Mouse (Mus musculus): ENCODE results near the gene Gng3.
"Not testable (repeated sequence)": the region's sequence is repeated elsewhere in the genome, so short reads cannot be mapped to it uniquely, and the experiment has no call there.

Gng3 gene

DNA sequence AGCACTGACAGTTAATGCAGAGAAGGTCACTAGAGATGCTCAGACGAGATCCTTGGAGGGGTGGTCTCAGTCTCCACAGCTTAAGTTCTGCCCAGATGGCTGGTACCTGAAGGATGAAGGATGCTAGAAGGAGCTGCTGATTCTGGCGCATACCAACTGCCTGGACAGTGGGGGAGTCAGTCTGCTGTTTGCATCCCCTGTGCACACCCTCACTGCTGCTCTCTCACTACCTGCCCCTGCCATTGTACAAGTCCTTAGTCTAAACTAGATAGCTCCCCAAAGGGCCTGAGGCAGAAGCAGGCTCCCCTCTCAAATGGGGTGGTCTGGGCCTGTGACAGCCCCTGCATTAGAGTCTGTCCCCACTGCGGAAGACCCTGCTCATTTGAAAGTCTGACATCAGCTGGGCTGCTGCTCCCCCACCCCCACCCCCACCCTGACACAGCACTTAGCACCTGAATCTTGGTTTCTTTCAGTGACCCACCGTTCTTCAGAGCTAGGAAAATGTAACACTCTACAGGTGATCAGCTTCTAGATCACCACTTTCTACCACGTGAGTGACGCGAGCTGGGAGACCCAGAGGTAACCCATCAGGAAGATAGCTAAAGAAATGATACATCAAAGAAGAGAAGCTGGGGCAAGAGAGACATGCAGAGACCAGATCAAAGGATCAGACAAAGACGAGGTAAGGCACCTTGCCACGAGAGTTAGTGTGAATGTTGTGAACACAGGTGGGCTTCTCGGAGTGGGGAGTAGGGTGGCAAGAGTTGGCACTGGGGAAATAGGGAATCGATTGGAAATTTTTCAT lies at the start of gene Gng3:
TSS of gene Gng3 (minus strand) at position 92 of the 805 bp plus-strand sequence.
- peak; percentile 81 for DNase-seq (ENCODE audit: low read depth, low spot score)

DNA sequence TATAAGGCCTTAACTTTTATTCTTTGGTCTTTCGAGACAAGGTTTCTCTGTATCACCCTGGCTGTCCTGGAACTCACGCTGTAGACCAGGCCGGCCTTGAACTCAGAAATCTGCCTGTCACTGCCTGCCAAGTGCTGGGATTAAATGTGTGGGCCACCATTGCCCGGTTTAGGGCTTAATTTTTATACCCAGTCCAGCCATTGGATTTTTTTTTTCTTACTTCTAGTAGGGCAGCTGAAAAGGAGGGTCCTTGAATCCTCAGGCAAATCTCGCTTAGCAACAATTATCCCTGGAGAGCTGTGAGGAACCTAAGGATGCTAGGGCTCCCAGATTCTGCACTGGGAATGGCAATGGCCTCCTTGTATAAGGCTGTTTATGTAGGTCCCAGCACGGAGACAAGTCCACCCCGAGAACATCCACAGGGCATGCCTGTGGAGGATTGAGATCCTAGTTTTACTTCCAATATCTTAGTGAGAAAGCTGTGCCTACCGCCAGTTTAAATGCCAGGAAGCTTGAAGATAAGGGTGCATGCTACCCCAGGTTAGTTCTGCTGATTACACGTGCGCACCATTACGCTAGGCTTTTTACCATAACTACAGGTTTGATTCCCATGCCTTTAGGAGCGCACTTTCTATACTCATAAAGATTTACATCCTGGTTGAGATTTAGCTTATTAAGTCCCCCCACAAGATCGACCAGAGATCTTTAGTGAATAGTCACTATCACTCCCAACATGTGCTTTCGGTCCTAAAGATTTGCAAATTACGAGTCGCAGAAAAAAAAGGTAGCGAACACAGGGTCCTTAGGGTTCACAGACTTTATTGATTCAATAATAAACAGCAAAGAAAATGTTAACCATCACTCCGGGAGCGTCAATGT lies 48.8 kb upstream of the Gng3 start:
- DNase-seq (ENCODE audit: low read depth, low spot score), result peak; percentile 69

DNA sequence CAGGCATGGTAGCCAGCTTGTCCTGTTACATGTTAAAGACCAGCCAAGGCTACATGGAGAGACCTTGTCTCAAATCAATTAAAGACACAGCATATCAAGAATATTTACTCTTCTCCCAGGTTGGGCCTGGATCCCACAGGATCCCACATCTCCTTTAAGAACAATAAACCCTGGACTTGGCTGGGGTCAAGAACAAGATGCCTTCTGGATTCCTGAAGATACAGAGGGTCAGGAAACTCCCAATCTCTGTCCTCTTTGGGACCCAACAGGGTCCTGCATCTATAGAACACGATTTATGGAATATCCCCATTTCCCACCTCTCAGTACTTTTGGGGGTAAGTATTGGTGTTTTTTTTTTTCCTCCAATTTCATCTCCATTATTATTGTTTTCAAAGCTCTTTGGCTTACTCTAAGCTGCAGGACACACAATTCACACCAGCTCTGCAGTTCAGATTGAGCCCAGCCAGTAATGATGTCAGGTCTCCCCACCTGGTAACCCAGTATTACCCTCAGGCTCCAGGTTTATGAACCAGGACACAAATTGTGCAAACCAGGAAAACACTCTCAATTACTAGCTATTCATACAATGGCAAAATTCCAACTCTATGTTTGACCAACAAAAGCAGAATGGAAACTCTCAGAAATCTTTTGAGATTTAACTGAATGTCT lies 48.1 kb upstream of the Gng3 start:
- peak; percentile 62 for DNase-seq (ENCODE audit: low read depth, low spot score)

DNA sequence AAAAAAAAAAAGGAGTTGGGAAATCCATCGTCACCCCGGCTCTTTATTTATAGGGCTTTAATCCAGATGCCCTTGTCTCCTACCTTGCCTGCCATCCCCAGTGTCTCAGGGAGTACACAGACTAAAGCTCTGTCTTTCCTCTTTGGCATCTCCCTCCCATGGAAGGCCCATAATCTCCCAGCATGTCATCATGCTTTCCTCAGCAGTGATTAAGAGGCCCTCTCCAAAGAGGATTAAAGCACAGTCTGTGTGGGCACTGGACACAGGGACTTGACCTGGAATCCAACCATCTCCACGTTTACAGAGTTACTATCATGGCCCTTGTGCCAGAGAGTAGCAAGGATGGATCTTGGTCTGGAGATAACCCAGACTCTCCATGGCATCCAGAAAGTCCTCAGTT lies 44.6 kb upstream of the Gng3 start, which contains the start of the genes Lbhd1 and Gm49403:
TSS of gene Lbhd1 (plus strand) at position 117 of the 400 bp plus-strand sequence.
TSS of gene Gm49403 (plus strand) at position 315 of the 400 bp plus-strand sequence.
- DNase-seq (ENCODE audit: low read depth, low spot score), result no peak

DNA sequence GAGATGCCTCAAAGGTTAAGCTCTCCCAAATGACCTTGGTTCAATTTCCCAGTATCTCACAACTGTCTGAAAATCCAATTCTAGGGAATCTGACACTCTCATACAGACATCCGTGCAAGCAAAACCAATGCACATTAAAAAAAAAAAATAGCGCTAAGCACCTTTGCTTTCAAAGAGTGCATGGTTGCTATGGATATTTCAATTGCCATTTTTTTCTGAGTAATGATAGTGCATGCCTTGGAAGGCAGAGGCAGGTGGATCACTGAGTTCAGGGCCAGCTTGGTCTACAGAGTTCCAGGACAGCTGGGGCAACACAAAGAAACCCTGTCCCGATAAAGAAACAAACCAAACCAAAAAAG lies 42.0 kb upstream of the Gng3 start:
- no peak for DNase-seq (ENCODE audit: low read depth, low spot score)

DNA sequence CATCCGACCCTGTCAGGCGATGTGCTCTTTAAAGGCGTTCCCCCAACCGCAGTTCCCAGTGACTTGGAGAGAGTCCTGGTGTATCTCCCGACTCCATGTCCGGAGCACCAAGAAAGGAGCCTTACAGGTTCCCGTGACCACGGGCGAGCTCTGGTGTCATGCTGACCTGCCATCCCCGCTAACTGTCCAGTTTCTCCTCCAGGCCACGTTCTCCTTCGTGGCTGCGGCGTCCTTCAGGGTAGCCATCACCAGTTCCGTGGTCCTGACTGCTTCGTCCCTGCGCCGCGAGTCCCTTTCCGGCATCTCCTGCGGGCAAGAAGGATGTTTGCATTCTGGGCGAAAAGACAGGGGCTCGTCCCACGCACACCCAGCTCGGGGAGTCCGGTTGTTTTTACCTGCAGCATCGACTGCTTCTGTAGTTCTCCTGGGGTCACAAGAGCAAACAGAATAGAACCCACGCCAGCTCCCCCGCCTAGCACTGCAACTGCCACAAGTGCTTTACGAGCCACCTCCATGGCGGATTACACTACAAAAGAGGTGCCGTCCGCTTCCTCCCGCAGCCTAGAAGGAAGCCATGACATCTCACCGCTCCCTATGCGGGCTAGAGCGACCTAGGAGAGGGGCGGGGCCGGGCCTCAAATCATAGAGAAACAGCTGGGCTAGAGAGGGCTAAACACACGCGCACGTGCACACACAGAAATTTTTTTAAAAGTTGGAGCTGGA lies 41.5 kb upstream of the Gng3 start, which contains the start of gene Uqcc3:
TSS of gene Uqcc3 (minus strand) at position 613 of the 723 bp plus-strand sequence.
- peak; percentile 89 for DNase-seq (ENCODE audit: low read depth, low spot score)

DNA sequence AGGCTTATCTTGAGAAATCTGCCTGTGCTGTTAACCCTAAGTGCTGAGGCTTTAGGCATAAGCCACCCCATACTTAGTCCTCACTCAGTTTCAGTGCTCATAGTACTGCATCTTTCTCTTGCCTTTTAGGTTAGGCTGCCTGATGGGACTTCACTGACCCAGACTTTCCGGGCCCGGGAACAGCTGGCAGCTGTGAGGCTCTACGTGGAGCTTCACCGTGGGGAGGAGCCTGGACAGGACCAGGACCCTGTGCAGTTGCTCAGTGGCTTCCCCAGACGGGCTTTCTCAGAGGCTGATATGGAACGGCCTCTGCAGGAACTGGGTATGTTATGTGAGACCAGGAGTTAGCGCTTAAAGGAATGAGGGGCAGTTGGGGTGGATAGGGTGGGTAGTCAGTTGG lies 36.0 kb upstream of the Gng3 start:
- DNase-seq (ENCODE audit: low read depth, low spot score), result no peak

DNA sequence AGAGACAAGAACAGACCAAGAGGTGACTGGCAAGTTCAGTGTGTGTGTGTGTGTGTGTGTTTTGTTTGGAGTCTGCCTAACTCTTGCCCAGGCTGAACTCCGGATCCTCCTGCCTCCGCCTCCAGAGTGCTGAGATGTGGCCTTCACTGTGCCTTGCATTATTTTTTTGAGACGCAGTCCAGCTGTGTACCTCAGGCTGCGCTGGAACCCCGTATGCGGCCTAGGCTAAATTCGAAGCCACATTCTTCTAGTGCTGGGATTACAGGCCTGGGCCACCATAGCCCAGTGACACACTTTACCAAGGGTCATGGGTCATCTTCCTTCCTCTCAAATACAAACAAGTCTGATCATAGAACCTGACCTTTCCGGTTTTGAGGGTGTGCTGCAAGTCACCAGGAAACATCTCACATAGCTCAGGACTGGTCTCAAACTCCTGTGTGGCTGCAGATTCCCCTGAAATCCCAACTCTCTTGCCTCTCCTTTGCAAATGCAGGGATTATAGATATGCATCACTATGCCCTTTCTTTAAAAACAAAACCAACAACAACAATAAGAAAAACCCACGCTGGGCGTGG lies 33.4 kb upstream of the Gng3 start:
- peak; percentile 69 for DNase-seq (ENCODE audit: low read depth, low spot score)

DNA sequence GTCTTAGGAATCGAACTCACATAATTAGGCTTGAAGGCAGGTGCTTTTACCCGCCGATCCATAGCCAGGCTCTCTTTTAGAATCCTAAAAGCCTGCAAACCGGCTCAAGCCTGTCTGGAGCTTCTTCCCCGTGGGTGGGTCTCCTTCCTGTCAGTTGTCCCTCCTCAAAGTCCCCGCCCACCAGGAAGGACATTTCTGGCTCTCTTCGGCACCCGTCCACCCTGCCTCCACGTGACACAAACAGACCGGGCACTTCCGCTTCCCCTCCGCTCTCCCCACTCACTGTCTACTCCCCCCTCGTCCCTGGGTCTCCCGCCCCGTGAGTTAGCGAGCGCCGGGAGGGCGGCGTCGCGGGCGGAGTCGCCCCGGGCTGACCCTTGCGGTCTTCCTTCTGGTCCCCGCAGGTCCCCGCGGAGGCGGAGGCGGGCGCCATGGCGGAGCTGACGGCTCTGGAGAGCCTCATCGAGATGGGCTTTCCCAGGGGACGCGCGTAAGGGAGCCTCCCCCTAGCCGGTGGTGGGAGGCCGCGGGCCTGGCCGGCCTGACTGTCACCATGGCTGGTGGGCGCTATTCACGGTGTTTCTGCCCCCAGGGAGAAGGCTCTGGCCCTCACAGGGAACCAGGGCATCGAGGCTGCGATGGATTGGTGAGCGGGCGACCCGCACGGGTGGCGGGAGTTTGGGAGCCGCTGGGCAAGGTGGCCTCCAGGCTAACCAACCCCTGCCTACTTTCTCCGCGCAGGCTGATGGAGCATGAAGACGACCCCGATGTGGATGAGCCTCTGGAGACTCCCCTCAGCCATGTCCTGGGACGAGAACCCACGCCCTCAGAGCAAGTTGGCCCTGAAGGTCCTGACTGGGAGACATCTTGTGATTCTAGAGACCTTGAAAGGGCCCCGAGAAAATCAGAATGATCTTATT lies 32.5 kb upstream of the Gng3 start, which contains the start of gene Ubxn1:
TSS of gene Ubxn1 (plus strand) at position 230 of the 920 bp plus-strand sequence.
- peak; percentile 99 for DNase-seq (ENCODE audit: low read depth, low spot score)

DNA sequence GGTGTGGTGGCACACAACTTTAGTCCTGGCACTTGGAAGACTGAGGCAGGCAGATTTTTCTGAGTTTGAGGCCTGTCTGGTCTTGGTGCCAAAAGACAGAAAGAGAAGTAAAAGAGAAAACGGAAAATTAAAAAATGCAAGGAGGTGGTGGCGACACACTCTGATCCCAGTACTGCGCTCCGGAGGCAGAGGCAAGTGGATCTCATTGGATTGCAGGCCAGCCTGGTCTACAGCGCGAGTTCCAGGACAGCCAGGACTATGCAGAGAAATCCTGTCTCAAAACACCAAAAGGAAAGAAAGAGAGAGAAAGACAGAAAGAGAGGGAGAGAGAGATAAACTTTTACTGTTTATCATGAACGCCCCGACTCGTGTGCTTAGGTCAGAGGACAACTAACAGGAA lies 31.8 kb upstream of the Gng3 start:
- no peak for DNase-seq (ENCODE audit: low read depth, low spot score)

DNA sequence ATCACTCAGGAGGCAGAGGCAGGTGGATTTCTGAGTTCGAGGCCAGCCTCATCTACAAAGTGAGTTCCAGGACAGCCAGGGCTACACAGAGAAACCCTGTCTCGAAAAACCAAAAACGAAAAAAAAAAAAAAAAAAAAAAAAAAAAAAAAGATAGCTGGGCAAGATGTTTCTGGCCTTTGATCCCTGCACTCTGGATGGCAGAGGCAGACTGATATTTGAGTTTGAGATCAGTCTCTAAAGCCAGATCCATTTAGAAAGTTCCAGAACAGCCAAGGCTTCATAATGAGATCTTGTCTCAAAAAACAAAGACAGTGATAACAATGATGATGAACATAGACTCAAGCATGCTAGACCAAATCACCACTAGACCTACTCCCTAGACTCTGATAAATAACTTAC lies 31.4 kb upstream of the Gng3 start:
- DNase-seq (ENCODE audit: low read depth, low spot score), result not testable (repeated sequence)

DNA sequence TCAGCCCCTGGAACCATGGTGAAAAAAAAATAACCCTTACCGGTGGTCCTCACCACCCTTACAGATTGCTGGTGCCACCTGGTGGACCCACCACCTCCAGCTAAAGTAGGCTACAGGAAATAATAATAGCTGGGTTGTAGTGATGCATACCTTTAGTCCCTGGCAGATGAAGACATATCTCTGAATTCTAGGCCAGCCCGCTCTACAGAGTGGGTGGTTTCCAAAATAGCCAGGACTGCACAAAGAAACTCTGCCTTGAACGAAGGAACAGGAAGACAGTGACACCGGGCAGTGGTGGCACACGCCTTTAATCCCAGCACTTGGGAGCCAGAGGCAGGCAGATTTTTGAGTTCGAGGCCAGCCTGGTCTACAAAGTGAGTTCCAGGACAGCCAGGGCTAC lies 25.3 kb upstream of the Gng3 start:
- DNase-seq (ENCODE audit: low read depth, low spot score), result no peak

DNA sequence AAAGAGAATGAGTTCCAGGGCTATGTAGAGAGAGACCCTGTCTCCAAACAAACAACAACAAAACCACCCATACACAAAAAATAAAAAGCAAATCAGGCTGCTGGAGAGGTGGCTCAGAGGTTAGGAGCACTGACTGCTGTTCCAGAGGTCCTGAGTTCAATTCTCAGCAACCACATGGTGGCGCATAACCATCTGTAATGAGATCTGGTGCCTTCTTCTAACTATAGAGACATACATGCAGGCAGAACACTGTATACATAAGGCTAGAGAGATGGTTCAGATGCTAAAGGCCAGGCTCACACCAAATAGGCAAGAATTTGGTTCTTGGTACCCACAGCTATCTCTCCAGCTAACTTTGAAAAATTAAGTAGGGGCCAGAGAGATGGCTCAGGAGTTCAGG lies 20.0 kb upstream of the Gng3 start:
- DNase-seq (ENCODE audit: low read depth, low spot score), result no peak

DNA sequence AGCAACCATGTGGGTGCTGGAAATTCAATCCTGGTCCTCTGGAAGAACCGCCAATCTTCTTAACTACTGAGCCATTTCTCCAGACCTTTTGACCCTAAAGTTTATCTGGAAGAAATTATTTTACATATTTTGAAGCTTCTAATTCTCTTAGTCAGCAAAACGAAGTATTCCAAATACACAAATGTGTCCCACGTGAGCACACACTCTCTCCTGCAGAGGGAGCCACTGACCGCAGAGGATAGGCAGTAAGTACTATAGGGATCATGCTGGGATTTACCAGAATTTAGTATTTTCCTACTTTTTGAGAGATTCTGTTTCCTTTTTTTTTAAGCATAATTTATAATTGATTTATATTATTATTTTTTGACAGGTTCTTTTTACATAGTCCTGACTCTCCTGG lies 18.7 kb upstream of the Gng3 start:
- DNase-seq (ENCODE audit: low read depth, low spot score), result peak; percentile 77

DNA sequence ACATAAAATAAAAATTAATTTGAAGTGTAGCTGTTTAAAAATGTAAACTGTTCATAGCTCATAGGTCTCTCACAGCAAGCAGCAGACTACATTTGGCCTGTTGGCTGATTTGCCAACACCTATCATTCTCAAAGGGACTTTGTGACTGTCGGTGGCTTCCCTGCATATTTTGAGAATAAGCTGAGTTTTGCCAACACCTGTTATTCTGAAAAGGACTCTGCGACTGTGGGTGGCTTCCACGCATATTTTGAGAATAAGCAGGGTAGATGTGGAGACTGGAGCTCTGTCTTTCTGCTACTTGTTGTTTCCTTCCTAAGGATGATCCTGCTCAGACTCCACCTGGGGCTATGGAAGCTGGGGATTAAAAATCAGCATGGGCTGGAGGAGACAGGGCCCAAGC lies 14.1 kb upstream of the Gng3 start:
- no peak for DNase-seq (ENCODE audit: low read depth, low spot score)

DNA sequence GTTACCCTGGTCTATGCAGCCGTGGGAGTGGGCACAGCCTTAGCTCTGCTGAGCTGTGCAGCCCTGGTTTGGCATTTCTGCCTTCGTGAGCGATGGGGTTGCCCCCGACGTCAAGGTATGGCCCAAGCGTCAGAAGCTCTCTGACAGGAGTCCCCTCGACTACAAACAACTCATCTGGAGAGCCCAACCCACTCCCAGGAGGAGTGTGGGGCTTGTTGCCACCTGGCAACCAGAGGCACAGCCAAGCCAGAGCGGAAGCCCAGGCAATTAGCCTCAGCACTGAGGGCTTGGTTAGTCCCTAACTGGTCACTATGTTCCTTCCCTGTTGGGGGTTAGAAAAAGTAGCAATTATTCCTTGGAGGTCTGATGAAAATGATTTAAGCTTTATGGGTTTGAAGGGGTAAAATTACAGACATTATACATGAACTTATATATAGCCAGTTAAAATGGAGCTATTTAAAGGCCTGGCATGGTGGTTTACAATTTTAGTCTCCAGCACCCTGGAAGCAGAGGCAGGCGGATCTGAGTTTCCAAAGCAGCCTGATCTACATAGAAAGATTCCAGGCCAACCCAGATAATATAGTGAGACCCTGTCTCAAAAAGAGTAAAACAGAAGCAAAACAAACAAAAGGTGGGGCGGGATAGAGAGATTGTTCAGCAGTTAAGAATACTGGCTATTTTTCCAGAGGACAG lies 13.4 kb upstream of the Gng3 start:
- DNase-seq (ENCODE audit: low read depth, low spot score), result no peak

DNA sequence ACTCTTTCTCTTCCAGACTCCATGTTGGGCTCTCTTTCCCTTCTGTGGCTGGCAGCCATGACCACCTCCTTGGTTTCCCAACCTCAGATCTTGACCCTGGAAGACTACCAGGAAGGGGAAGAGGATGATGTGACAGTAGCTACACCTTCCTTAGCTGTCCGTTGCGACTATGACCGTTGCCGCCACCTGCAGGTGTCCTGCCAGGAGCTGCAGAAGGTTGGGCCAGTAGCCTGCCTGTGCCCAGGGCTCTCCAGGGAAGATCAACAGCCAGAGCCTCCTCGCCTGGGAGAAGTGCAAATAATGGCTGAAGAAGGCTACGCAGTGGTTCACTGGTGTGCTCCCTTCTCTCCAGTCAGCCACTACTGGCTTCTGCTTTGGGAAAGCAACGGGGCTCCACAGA lies 12.6 kb upstream of the Gng3 start:
- peak; percentile 39 for DNase-seq (ENCODE audit: low read depth, low spot score)

DNA sequence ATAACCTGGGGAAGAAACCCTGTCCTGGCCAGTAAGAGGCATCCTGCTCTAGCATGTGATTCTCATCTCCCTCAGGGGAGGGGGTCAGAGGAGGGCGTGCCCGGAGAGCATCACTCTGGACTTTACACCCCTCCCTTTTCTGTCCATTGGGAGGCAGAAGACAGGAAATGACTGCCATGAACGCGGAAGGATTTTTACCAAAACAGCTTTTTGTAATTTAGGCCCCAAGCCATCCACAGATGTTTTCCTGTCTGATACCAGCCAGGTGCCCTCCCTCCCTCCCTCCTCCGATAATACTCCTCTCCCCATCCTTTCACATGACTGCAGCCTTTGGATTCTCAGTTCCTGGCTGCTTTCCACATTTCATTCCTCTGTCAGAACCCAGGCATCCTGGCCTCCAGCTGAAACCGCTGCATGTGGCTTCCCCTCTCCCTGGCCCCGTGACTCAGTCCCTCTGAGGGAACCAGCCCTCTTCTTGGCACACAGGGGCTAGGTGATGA lies 11.5 kb upstream of the Gng3 start, which contains the start of gene Lrrn4cl:
TSS of gene Lrrn4cl (plus strand) at position 367 of the 500 bp plus-strand sequence.
- peak; percentile 85 for DNase-seq (ENCODE audit: low read depth, low spot score)

DNA sequence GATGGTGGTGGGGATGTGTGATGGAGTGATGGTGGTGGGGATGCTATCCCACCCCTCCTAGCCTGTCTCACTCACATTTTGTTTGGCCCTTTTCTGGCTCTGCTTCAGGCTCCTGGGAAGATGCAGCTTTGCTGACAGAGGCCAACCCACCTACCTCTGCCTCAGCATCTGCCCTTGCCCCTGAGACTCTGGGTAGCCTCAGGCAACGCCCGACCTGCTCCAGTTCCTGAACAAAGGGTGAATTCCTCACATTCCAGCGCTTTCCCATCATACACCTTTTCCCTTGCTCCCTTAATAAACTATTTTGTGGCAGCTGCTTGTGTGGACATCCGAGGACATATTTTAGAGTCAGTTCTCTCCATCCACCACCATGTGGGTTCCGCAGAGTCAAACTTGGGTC lies 9.4 kb upstream of the Gng3 start:
- peak; percentile 76 for DNase-seq (ENCODE audit: low read depth, low spot score)

Measured in ZHBTc4 (cell line).